Mouse (Mus musculus): ENCODE results near the gene Tmod3. TPM values are rescaled to one million over a fixed set of nuclear protein-coding genes. Genes with fewer than 3 reads are reported as not detected.

The Tmod3 gene
- 62.7 TPM for polyA plus RNA-seq (2014; fragmentation: Illumina TruSeq; extraction: RNeasy Lipid Tissue Mini Kit (QIAGEN cat#74804); ENCODE audit: insufficient read depth, low read depth, low replicate concordance)

GRCm38 (mm10) chr9:75559512-75560012, at the start of gene Tmod3:
Tmod3 (minus strand) TSS chr9:75559657.

Other genes with a start within 250 kb of the Tmod3 start
- gene Bcl2l10, start 211.9 kb downstream of the Tmod3 start, polyA plus RNA-seq (2014; fragmentation: Illumina TruSeq; extraction: RNeasy Lipid Tissue Mini Kit (QIAGEN cat#74804); ENCODE audit: insufficient read depth, low read depth, low replicate concordance): not detected
- 10.1 TPM for gene Mapk6, start 149.7 kb downstream of the Tmod3 start, polyA plus RNA-seq (2014; fragmentation: Illumina TruSeq; extraction: RNeasy Lipid Tissue Mini Kit (QIAGEN cat#74804); ENCODE audit: insufficient read depth, low read depth, low replicate concordance)
- 13.8 TPM for gene Leo1, start 118.1 kb downstream of the Tmod3 start, polyA plus RNA-seq (2014; fragmentation: Illumina TruSeq; extraction: RNeasy Lipid Tissue Mini Kit (QIAGEN cat#74804); ENCODE audit: insufficient read depth, low read depth, low replicate concordance)
- gene Tmod2, start 51.7 kb upstream of the Tmod3 start, polyA plus RNA-seq (2014; fragmentation: Illumina TruSeq; extraction: RNeasy Lipid Tissue Mini Kit (QIAGEN cat#74804); ENCODE audit: insufficient read depth, low read depth, low replicate concordance): 5.1 TPM
- 42.9 TPM for gene Lysmd2, start 66.1 kb upstream of the Tmod3 start, polyA plus RNA-seq (2014; fragmentation: Illumina TruSeq; extraction: RNeasy Lipid Tissue Mini Kit (QIAGEN cat#74804); ENCODE audit: insufficient read depth, low read depth, low replicate concordance)
- 0.46 TPM for gene Scg3, start 124.4 kb upstream of the Tmod3 start, polyA plus RNA-seq (2014; fragmentation: Illumina TruSeq; extraction: RNeasy Lipid Tissue Mini Kit (QIAGEN cat#74804); ENCODE audit: insufficient read depth, low read depth, low replicate concordance)
- 18.5 TPM for gene Bmp5, start 215.7 kb upstream of the Tmod3 start, polyA plus RNA-seq (2014; fragmentation: Illumina TruSeq; extraction: RNeasy Lipid Tissue Mini Kit (QIAGEN cat#74804); ENCODE audit: insufficient read depth, low read depth, low replicate concordance)

All from lung, adult 10 weeks (tissue).